Mouse (Mus musculus): ENCODE data around the gene Sec16a. TPM values are rescaled to one million over a fixed set of nuclear protein-coding genes. Genes with fewer than 3 reads are reported as not detected.
"Not testable (repeated sequence)": the region's sequence is repeated elsewhere in the genome, so short reads cannot be mapped to it uniquely, and the experiment has no call there.

Sec16a gene
- polyA plus RNA-seq, 1 experiment from 2014 or later = 30.4 TPM

- no peak for DNase-seq (ENCODE audit: low spot score)
- H3K27ac ChIP-seq (replicated peaks) = no peak overlapping the region
- 89% methylated on average over 3 of the region's 3 CpGs for WGBS
- no peak overlapping the region for H3K4me3 ChIP-seq
- peaks cover 80% of the 10 kb centered on the region for H3K36me3 ChIP-seq (replicated peaks)
- H3K27me3 ChIP-seq (replicated peaks; ENCODE audit: low read depth, poor library complexity, severe bottlenecking) = no peaks in the 10 kb centered on the region
- H3K4me1 ChIP-seq = peaks cover 24% of the 10 kb centered on the region
- H3K9me3 ChIP-seq = no peaks in the 10 kb centered on the region
Measured at GRCm38 (mm10) chr2:26390954-26391353, 54.1 kb downstream of the Sec16a start.

- WGBS = under 1% methylated on average over 60 of the region's 60 CpGs
Measured at GRCm38 (mm10) chr2:26389154-26389690, 55.8 kb downstream of the Sec16a start, which contains the start of the genes Entr1 and Pmpca. Entr1 (minus strand) TSS chr2:26389316. Pmpca (plus strand) TSS chr2:26389339.

GRCm38 (mm10) chr2:26388682-26389153 is 56.3 kb downstream of the Sec16a start:
- DNase-seq (ENCODE audit: low spot score) = peak; percentile 55
- peak overlapping the region; percentile 98 for H3K4me3 ChIP-seq
- peaks cover 80% of the 10 kb centered on the region for H3K36me3 ChIP-seq (replicated peaks)
- H3K4me1 ChIP-seq = peaks cover 24% of the 10 kb centered on the region
- peak overlapping the region; percentile 91 for H3K27ac ChIP-seq (replicated peaks)
- no peaks in the 10 kb centered on the region for H3K27me3 ChIP-seq (replicated peaks; ENCODE audit: low read depth, poor library complexity, severe bottlenecking)
- no peaks in the 10 kb centered on the region for H3K9me3 ChIP-seq
- under 1% methylated on average over 45 of the region's 45 CpGs for WGBS

More at GRCm38 (mm10) chr2:26389154-26389690, 55.8 kb downstream of the Sec16a start, which contains the start of the genes Entr1 and Pmpca:
- peak; percentile 90 for DNase-seq (ENCODE audit: low spot score)
- peak within 1 kb of the TSS; percentile 98 for H3K4me3 ChIP-seq
- no peaks in the 10 kb centered on the region for H3K27me3 ChIP-seq (replicated peaks; ENCODE audit: low read depth, poor library complexity, severe bottlenecking)
- peaks cover 80% of the 10 kb centered on the region for H3K36me3 ChIP-seq (replicated peaks)
- H3K4me1 ChIP-seq = peaks cover 24% of the 10 kb centered on the region
- H3K9me3 ChIP-seq = no peaks in the 10 kb centered on the region
- H3K27ac ChIP-seq (replicated peaks) = peak within 1 kb of the TSS; percentile 91

- H3K9me3 ChIP-seq = no peaks in the 10 kb centered on the region
- no peak for DNase-seq (ENCODE audit: low spot score)
- peak overlapping the region; percentile 98 for H3K4me3 ChIP-seq
- peaks cover 24% of the 10 kb centered on the region for H3K4me1 ChIP-seq
- H3K27ac ChIP-seq (replicated peaks) = no peak overlapping the region
- WGBS = 92% methylated on average over 3 of the region's 3 CpGs
- H3K27me3 ChIP-seq (replicated peaks; ENCODE audit: low read depth, poor library complexity, severe bottlenecking) = no peaks in the 10 kb centered on the region
- peaks cover 80% of the 10 kb centered on the region for H3K36me3 ChIP-seq (replicated peaks)
Measured at GRCm38 (mm10) chr2:26387713-26388112, 57.3 kb downstream of the Sec16a start.

GRCm38 (mm10) chr2:26380871-26381270 is 64.1 kb downstream of the Sec16a start:
- 40% methylated on average over 6 of the region's 6 CpGs for WGBS
- H3K27me3 ChIP-seq (replicated peaks; ENCODE audit: low read depth, poor library complexity, severe bottlenecking); H3K9me3 ChIP-seq; DNase-seq (ENCODE audit: low spot score): not testable (repeated sequence)
- H3K4me1 ChIP-seq = peaks cover 10% of the 10 kb centered on the region
- peak overlapping the region; percentile 87 for H3K4me3 ChIP-seq
- peaks cover 75% of the 10 kb centered on the region for H3K36me3 ChIP-seq (replicated peaks)
- peak overlapping the region; percentile 82 for H3K27ac ChIP-seq (replicated peaks)

GRCm38 (mm10) chr2:26380131-26380771 is 64.8 kb downstream of the Sec16a start, which contains the start of gene Snapc4:
Snapc4 (minus strand) TSS chr2:26380653.
- under 1% methylated on average over 38 of the region's 38 CpGs for WGBS
- Histone ChIP-seq H3K36me3 (replicated peaks) (peaks cover 75% of the 10 kb centered on the region), H3K27ac (replicated peaks) (peak within 1 kb of the TSS; percentile 82)

GRCm38 (mm10) chr2:26372396-26372795 is 72.6 kb downstream of the Sec16a start:
- Histone ChIP-seq H3K27ac (replicated peaks) (no peak overlapping the region), H3K4me3 (no peak overlapping the region), H3K4me1 (no peaks in the 10 kb centered on the region), H3K36me3 (replicated peaks) (peaks cover 100% of the 10 kb centered on the region), H3K27me3 (replicated peaks; ENCODE audit: low read depth, poor library complexity, severe bottlenecking) (no peaks in the 10 kb centered on the region), H3K9me3 (no peaks in the 10 kb centered on the region)
- no peak for DNase-seq (ENCODE audit: low spot score)
- 94% methylated on average over 8 of the region's 8 CpGs for WGBS

More at GRCm38 (mm10) chr2:26380131-26380771, 64.8 kb downstream of the Sec16a start, which contains the start of gene Snapc4:
- H3K9me3 ChIP-seq = no peaks in the 10 kb centered on the region
- peak within 1 kb of the TSS; percentile 87 for H3K4me3 ChIP-seq
- peaks cover 10% of the 10 kb centered on the region for H3K4me1 ChIP-seq
- DNase-seq (ENCODE audit: low spot score) = peak; percentile 92
- H3K27me3 ChIP-seq (replicated peaks; ENCODE audit: low read depth, poor library complexity, severe bottlenecking) = no peaks in the 10 kb centered on the region

- Histone ChIP-seq H3K4me3 (no peak overlapping the region), H3K4me1 (no peaks in the 10 kb centered on the region)
- WGBS = 82% methylated on average over 1 of the region's 1 CpGs
Measured at GRCm38 (mm10) chr2:26368572-26368971, 76.4 kb downstream of the Sec16a start.

GRCm38 (mm10) chr2:26367911-26368310 is 77.1 kb downstream of the Sec16a start:
- DNase-seq (ENCODE audit: low spot score) = no peak
- H3K9me3 ChIP-seq = no peaks in the 10 kb centered on the region
- no peak overlapping the region for H3K27ac ChIP-seq (replicated peaks)
- 93% methylated on average over 6 of the region's 6 CpGs for WGBS
- H3K27me3 ChIP-seq (replicated peaks; ENCODE audit: low read depth, poor library complexity, severe bottlenecking) = no peaks in the 10 kb centered on the region
- H3K36me3 ChIP-seq (replicated peaks) = peaks cover 100% of the 10 kb centered on the region
- H3K4me1 ChIP-seq = no peaks in the 10 kb centered on the region
- H3K4me3 ChIP-seq = no peak overlapping the region

More at GRCm38 (mm10) chr2:26368572-26368971, 76.4 kb downstream of the Sec16a start:
- Histone ChIP-seq H3K9me3 (no peaks in the 10 kb centered on the region), H3K36me3 (replicated peaks) (peaks cover 100% of the 10 kb centered on the region), H3K27ac (replicated peaks) (no peak overlapping the region), H3K27me3 (replicated peaks; ENCODE audit: low read depth, poor library complexity, severe bottlenecking) (no peaks in the 10 kb centered on the region)
- no peak for DNase-seq (ENCODE audit: low spot score)

GRCm38 (mm10) chr2:26364738-26365465 is 80.1 kb downstream of the Sec16a start:
- Histone ChIP-seq H3K27ac (replicated peaks) (no peak overlapping the region), H3K4me3 (no peak overlapping the region), H3K4me1 (no peaks in the 10 kb centered on the region), H3K9me3 (no peaks in the 10 kb centered on the region), H3K36me3 (replicated peaks) (peaks cover 81% of the 10 kb centered on the region), H3K27me3 (replicated peaks; ENCODE audit: low read depth, poor library complexity, severe bottlenecking) (no peaks in the 10 kb centered on the region)
- no peak for DNase-seq (ENCODE audit: low spot score)
- 90% methylated on average over 10 of the region's 10 CpGs for WGBS

GRCm38 (mm10) chr2:26363481-26363880 is 81.5 kb downstream of the Sec16a start:
- Histone ChIP-seq H3K9me3 (no peaks in the 10 kb centered on the region), H3K4me3 (no peak overlapping the region), H3K27ac (replicated peaks) (no peak overlapping the region), H3K27me3 (replicated peaks; ENCODE audit: low read depth, poor library complexity, severe bottlenecking) (no peaks in the 10 kb centered on the region), H3K4me1 (no peaks in the 10 kb centered on the region), H3K36me3 (replicated peaks) (peaks cover 67% of the 10 kb centered on the region)
- no peak for DNase-seq (ENCODE audit: low spot score)
- WGBS = 83% methylated on average over 5 of the region's 5 CpGs

- Histone ChIP-seq H3K4me1 (no peaks in the 10 kb centered on the region), H3K9me3 (no peaks in the 10 kb centered on the region), H3K36me3 (replicated peaks) (peaks cover 62% of the 10 kb centered on the region), H3K27me3 (replicated peaks; ENCODE audit: low read depth, poor library complexity, severe bottlenecking) (no peaks in the 10 kb centered on the region), H3K27ac (replicated peaks) (no peak overlapping the region), H3K4me3 (no peak overlapping the region)
- 83% methylated on average over 5 of the region's 5 CpGs for WGBS
- DNase-seq (ENCODE audit: low spot score) = no peak
Measured at GRCm38 (mm10) chr2:26362991-26363390, 82.0 kb downstream of the Sec16a start.
